Mouse (Mus musculus) thymus, postnatal 36 days (tissue): ENCODE measurements around the gene Cyb5r1.
A peak's percentile ranks its signal among the peaks of the same experiment; 100 is the strongest.

Experiments
- DNase-seq, 2 experiments: peaks; one replicate each; pipeline ENCODE4 v3.0.0; 2022; ENCODE audit warnings: mixed read lengths in 2 of 2

Gene Cyb5r1

GRCm38 (mm10) chr1:134405509-134406413 is at the start of gene Cyb5r1:
Gene Cyb5r1 (plus strand): TSS chr1:134405559.
- DNase-seq, result peak; percentile 86 to 88

GRCm38 (mm10) chr1:134357461-134357860 is 47.9 kb upstream of the Cyb5r1 start:
- DNase-seq, result no peak

DNA sequence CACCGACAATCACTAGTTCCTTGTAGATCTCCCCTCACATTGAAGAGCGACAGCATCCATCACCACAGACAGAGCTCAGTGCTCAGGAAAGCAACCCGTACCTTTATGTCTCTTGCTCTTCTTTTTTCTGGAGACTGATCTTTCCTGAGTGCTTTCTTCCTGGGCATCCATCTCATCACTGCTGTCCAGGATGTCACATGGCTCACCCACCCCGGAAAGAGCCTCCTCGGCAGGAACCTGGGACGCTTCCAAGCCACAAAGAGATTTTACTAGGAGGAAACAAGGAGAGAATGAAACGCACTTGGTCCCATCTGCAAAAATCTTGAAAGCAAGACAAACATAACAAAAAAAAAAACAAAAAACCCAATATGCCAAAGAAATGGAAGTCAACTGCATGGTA is 44.7 kb upstream of the Cyb5r1 start:
- no peak for DNase-seq

- DNase-seq, result no peak
Measured at GRCm38 (mm10) chr1:134361195-134361856, 44.0 kb upstream of the Cyb5r1 start.

DNA sequence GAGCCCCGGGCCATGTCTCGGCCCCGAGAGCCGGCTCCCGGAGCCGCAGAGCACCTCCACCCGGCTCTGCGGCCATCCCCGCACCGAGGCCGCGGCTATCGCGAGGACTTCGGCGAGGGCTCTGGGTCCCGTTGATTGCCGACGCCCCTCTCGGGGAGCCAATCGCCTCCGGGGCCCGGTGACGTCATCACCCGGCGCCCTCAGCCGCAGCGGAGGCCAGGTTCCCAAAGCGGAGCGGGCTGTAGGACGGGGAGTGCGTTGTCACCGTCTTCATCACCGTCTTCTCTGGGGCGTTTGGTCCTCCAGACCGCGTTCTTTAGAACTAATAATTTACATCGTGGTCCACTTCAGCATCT is 43.5 kb upstream of the Cyb5r1 start, which contains the start of gene Tmem183a:
Tmem183a (minus strand) TSS at position 123 of the 356 bp plus-strand sequence.
- DNase-seq, result peak; percentile 94 to 96

DNA sequence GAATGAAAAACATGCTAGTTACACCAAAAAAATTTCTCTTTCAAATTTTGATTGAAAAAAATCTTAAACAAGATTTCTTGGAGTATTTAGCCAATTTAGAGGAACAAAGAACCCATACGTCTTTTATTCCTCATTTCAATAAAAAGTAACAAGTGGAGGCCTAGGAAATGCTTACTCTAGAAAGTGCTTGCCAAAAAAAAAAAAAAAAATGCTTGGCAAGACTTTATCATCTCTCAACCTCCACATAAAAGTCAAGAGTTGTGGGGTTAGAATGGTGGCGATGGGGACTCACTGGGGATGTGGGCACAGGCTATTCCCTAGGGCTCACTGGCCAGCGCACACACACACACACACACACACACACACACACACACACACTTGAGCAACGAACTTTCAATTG is 42.2 kb upstream of the Cyb5r1 start:
- no peak for DNase-seq

- DNase-seq, result no peak
Measured at GRCm38 (mm10) chr1:134365491-134365890, 39.9 kb upstream of the Cyb5r1 start.

- peak; percentile 31 to 50 for DNase-seq
Measured at GRCm38 (mm10) chr1:134368777-134369337, 36.5 kb upstream of the Cyb5r1 start.

- no peak for DNase-seq
Measured at GRCm38 (mm10) chr1:134374124-134374523, 31.2 kb upstream of the Cyb5r1 start.

- no peak for DNase-seq
Measured at GRCm38 (mm10) chr1:134381051-134381450, 24.3 kb upstream of the Cyb5r1 start.

GRCm38 (mm10) chr1:134381795-134382625 is 23.3 kb upstream of the Cyb5r1 start:
- DNase-seq, result no peak

- DNase-seq, result no peak
Measured at GRCm38 (mm10) chr1:134384581-134384980, 20.8 kb upstream of the Cyb5r1 start.

DNA sequence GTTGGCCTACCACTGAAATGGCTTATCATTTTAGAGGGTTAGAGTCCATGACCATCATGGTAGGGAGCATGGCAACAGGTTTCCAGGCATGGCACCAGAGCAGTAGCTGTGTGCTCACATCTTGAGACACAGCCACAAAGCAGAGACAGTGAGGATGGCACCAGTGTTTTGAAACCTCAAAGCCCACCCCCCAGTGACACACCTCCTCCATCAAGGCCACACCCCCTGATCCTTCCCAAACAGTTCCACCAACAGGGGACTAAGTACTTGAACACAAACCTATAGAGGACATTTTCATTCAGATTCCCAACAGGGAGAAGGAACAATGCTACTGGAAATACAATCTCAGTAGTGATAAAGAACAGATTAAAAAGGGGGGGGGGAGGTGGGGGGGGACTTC is 20.2 kb upstream of the Cyb5r1 start:
- DNase-seq, result no peak

GRCm38 (mm10) chr1:134385666-134386065 is 19.7 kb upstream of the Cyb5r1 start, which contains the start of gene 4933406M09Rik:
Gene 4933406M09Rik (plus strand): TSS chr1:134385940.
- no peak for DNase-seq

DNA sequence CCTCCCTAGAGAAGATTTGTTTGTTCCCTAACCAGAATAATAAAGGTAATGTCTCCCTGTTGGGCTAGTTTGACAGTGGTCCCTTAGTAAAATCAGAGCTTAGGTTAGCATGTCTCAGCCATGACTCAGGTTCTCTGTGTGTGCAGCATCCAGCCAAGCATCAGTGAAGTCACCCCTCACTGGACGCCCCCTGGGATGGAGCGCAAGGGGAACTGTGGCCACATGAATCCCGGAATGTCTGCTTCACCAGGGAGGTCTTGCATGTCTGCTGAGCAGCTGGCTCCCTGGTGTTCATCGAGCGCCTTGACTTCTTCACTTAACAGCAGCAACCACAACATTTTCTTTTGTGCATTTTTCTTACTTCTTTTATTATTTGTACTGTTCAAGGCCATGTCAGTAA is 11.5 kb upstream of the Cyb5r1 start:
- no peak for DNase-seq

GRCm38 (mm10) chr1:134398210-134398609 is 7.1 kb upstream of the Cyb5r1 start:
- no peak for DNase-seq

- DNase-seq, result no peak
Measured at GRCm38 (mm10) chr1:134399735-134400134, 5.6 kb upstream of the Cyb5r1 start.

DNA sequence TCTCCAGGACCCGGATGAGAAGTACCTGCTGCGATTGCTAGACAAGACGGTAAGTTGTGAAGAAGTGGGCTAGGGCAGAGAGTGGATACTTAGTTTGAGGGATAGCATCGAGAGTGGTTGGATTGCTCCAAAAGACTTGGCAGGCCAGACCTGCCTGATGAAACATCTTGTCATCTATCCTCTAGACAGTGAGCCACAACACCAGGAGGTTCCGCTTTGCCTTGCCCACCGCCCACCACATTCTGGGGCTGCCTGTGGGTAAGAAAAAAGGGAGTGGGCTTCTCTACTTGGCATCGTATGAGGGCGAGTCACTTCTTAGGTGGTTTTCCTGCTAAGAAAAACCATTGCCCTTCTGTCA is 1.0 kb downstream of the Cyb5r1 start:
- no peak for DNase-seq

GRCm38 (mm10) chr1:134408080-134408479 is 2.7 kb downstream of the Cyb5r1 start:
- DNase-seq, result no peak

DNA sequence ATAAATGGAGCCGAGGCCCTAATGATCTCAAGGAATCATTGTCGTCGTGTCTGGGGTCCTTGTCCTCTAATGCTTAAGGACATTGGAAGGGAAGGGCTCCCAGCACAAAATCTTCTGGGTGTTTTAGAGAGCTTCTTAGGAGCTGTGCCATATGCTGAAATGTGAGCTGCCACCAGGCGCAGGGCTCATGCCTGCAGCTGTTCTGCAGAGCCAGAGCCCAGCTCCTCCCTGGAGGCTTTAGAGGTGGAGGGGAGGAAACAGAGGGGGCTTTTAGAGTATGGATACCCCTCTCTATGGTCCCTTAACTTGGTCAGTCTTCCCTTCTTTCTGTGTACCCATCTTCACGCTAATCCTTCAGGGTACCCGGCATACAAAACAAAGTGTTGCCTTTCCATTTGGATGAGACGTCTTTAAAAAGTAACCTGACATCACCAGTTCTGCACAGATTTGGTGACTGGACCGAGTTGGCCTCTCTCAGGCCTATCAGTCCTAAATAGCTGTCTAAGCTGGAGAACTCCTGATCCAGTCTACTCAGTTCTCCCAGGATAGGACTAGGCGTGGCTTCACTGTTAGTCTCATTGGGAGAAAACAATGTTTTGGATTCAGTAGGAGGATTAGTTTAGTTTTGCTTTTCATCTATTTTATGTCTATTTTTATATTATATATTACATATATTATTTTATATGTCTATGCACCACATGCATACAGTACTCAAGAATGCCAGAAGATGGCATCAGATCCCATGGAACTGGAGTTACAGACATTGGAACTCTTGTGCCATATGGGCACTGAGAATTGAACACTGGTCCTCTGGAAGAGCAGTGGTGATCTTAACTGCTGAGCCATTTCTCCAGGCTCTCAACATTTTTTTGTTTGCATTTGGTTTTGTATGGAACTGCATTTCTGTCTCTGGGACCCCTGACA is 6.6 kb downstream of the Cyb5r1 start:
- no peak for DNase-seq

DNA sequence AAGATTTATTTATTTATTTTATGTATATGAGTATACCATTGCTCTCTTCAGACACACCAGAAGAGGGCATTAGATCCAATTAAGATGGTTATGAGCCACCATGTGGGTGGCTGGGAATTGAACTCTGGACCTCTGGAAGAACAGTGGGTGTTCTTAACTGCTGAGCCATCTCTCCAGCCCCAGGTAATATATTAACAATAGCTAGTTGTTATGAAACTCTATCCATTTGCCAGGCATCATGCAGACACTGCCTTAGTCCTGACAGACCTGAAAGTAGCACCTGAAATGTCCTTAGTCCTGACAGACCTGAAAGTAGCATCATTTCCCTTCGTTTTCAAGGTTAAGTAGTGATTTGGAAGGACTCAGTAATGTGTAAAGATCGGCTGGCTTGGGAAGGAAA is 8.7 kb downstream of the Cyb5r1 start:
- DNase-seq, result no peak
